Mouse (Mus musculus): ENCODE measurements around the gene Gmppa. TPM values are rescaled to one million over a fixed set of nuclear protein-coding genes. Genes with fewer than 3 reads are reported as not detected.
A peak's percentile ranks its signal among the peaks of the same experiment; 100 is the strongest.

Gene Gmppa
- polyA plus RNA-seq, 1 experiment from 2014 or later = 121 TPM

GRCm38 (mm10) chr1:75487405-75488161 is 51.9 kb downstream of the Gmppa start:
- Histone ChIP-seq H3K36me3 (ENCODE audit: control insufficient read depth, insufficient read depth) (peaks cover 14% of the 10 kb centered on the region), H3K4me2 (replicated peaks; ENCODE audit: low read depth) (peak overlapping the region; percentile 79), H3K4me3 (ENCODE audit: low read depth, low read length) (peak overlapping the region; percentile 43), H3K9ac (ENCODE audit: low read depth, low read length) (no peak overlapping the region), H3K4me1 (replicated peaks; ENCODE audit: control insufficient read depth, insufficient read depth, low read length) (0 out of 2 replicates have a peak, but pooled peaks cover 5% of the 10 kb centered on the region), H3K9me3 (ENCODE audit: control insufficient read depth) (no peaks in the 10 kb centered on the region), H3K27ac (ENCODE audit: low read depth, low read length) (no peak overlapping the region), H3K27me3 (replicated peaks; ENCODE audit: control insufficient read depth, insufficient read depth, low read length) (peaks cover 21% of the 10 kb centered on the region)
- peak; percentile 74 for ATAC-seq
- WGBS = under 1% methylated on average over 62 of the region's 62 CpGs
- peak; percentile 49 for TF ChIP-seq CTCF (IDR thresholded peaks at IDR 0.05; ENCODE audit: low read depth)

DNA sequence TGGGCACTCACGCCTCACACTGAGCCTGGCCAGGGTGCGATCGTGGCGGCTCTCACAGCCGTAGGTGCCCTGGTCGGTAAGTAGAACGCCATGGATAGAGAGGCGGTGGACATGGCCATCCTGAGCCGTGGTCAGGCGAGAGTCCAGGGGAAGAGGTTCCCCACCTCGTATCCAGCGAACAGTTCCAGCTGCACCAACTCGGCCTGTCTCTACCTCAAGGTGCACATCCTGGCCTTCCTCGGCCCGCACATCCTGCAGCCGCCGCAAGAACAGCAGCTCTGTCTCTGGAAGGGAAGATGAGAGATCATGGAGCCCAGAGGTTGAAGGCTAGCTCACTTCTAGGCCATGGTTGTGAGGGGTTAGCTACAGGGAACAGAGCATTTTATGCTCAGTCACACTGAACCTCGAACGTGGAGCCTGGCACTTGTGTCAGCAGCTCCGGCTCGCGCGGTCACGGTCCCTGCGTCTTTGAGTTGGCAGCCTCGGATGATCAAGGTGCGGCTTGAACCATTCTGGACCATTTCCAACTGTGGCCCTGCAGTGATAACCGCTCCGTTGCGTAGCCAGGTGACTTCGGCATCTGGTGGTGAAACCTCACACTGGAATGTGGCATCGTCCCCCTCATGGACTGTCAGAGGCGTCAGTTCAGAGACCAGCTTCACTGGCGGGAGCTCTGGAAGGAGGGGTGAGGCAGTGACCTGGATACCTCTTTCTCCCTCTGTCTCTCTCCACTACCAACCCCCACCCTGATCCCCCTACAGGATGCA is 55.2 kb downstream of the Gmppa start:
- TF ChIP-seq CTCF (IDR thresholded peaks at IDR 0.05; ENCODE audit: low read depth) = no peak
- Histone ChIP-seq H3K4me1 (replicated peaks; ENCODE audit: control insufficient read depth, insufficient read depth, low read length) (0 out of 2 replicates have a peak, but pooled peaks cover 5% of the 10 kb centered on the region), H3K4me2 (replicated peaks; ENCODE audit: low read depth) (no peak overlapping the region), H3K9me3 (ENCODE audit: control insufficient read depth) (no peaks in the 10 kb centered on the region), H3K27ac (ENCODE audit: low read depth, low read length) (no peak overlapping the region), H3K4me3 (ENCODE audit: low read depth, low read length) (no peak overlapping the region), H3K36me3 (ENCODE audit: control insufficient read depth, insufficient read depth) (peaks cover 15% of the 10 kb centered on the region), H3K9ac (ENCODE audit: low read depth, low read length) (no peak overlapping the region), H3K27me3 (replicated peaks; ENCODE audit: control insufficient read depth, insufficient read depth, low read length) (peaks cover 12% of the 10 kb centered on the region)
- WGBS = 89% methylated on average over 34 of the region's 34 CpGs
- no peak for ATAC-seq

GRCm38 (mm10) chr1:75492579-75493170 is 56.9 kb downstream of the Gmppa start:
- H3K4me2 ChIP-seq (replicated peaks; ENCODE audit: low read depth) = no peak overlapping the region
- TF ChIP-seq CTCF (IDR thresholded peaks at IDR 0.05; ENCODE audit: low read depth) = no peak
- H3K4me1 ChIP-seq (replicated peaks; ENCODE audit: control insufficient read depth, insufficient read depth, low read length) = no peaks in the 10 kb centered on the region
- ATAC-seq = no peak
- no peak overlapping the region for H3K4me3 ChIP-seq (ENCODE audit: low read depth, low read length)
- H3K27ac ChIP-seq (ENCODE audit: low read depth, low read length) = no peak overlapping the region
- H3K9me3 ChIP-seq (ENCODE audit: control insufficient read depth) = no peaks in the 10 kb centered on the region
- peaks cover 31% of the 10 kb centered on the region for H3K36me3 ChIP-seq (ENCODE audit: control insufficient read depth, insufficient read depth)
- H3K27me3 ChIP-seq (replicated peaks; ENCODE audit: control insufficient read depth, insufficient read depth, low read length) = no peaks in the 10 kb centered on the region
- H3K9ac ChIP-seq (ENCODE audit: low read depth, low read length) = no peak overlapping the region
- 69% methylated on average over 24 of the region's 24 CpGs for WGBS

Other genes starting within 250 kb of the Gmppa start
- 10.7 and 10.8 TPM in 2 replicates for gene Ankzf1, start 243.8 kb upstream of the Gmppa start, polyA plus RNA-seq (2015; fragmentation: Nextera tagmentation; extraction: Ambion mirVana)
- gene Atg9a, start 243.7 kb upstream of the Gmppa start, polyA plus RNA-seq (2015; fragmentation: Nextera tagmentation; extraction: Ambion mirVana) = 23.5 and 25.2 TPM in 2 replicates
- 3.6 and 3.7 TPM in 2 replicates for gene Glb1l, start 225.1 kb upstream of the Gmppa start, polyA plus RNA-seq (2015; fragmentation: Nextera tagmentation; extraction: Ambion mirVana)
- 50.5 and 54.4 TPM in 2 replicates for gene Stk16, start 225.1 kb upstream of the Gmppa start, polyA plus RNA-seq (2015; fragmentation: Nextera tagmentation; extraction: Ambion mirVana)
- gene Tuba4a, start 216.1 kb upstream of the Gmppa start, polyA plus RNA-seq (2015; fragmentation: Nextera tagmentation; extraction: Ambion mirVana) = 113 and 119 TPM in 2 replicates
- not detected in 2 replicates for gene A630095N17Rik, start 203.8 kb upstream of the Gmppa start, polyA plus RNA-seq (2015; fragmentation: Nextera tagmentation; extraction: Ambion mirVana)
- gene Dnajb2, start 199.5 kb upstream of the Gmppa start, polyA plus RNA-seq (2015; fragmentation: Nextera tagmentation; extraction: Ambion mirVana) = 10.9 and 11.4 TPM in 2 replicates
- gene Ptprn, start 171.4 kb upstream of the Gmppa start, polyA plus RNA-seq (2015; fragmentation: Nextera tagmentation; extraction: Ambion mirVana) = 3.0 TPM in 2 replicates
- gene Resp18, start 157.5 kb upstream of the Gmppa start, polyA plus RNA-seq (2015; fragmentation: Nextera tagmentation; extraction: Ambion mirVana) = 12.9 and 15.9 TPM in 2 replicates
- gene Dnpep, start 117.9 kb upstream of the Gmppa start, polyA plus RNA-seq (2015; fragmentation: Nextera tagmentation; extraction: Ambion mirVana) = 125 and 130 TPM in 2 replicates
- gene Des, start 75.6 kb upstream of the Gmppa start, polyA plus RNA-seq (2015; fragmentation: Nextera tagmentation; extraction: Ambion mirVana) = 233 and 254 TPM in 2 replicates
- 20.1 and 21.3 TPM in 2 replicates for gene Speg, start 60.6 kb upstream of the Gmppa start, polyA plus RNA-seq (2015; fragmentation: Nextera tagmentation; extraction: Ambion mirVana)
- gene Asic4, start 14.5 kb downstream of the Gmppa start, polyA plus RNA-seq (2015; fragmentation: Nextera tagmentation; extraction: Ambion mirVana) = 0.97 and 1.2 TPM in 2 replicates
- 21.8 and 22.3 TPM in 2 replicates for gene Chpf, start 43.4 kb downstream of the Gmppa start, polyA plus RNA-seq (2015; fragmentation: Nextera tagmentation; extraction: Ambion mirVana)
- gene Tmem198, start 43.6 kb downstream of the Gmppa start, polyA plus RNA-seq (2015; fragmentation: Nextera tagmentation; extraction: Ambion mirVana) = 1.3 and 1.6 TPM in 2 replicates
- 17.1 and 17.6 TPM in 2 replicates for gene Obsl1, start 70.5 kb downstream of the Gmppa start, polyA plus RNA-seq (2015; fragmentation: Nextera tagmentation; extraction: Ambion mirVana)
- 3.2 and 3.3 TPM in 2 replicates for gene Inha, start 71.1 kb downstream of the Gmppa start, polyA plus RNA-seq (2015; fragmentation: Nextera tagmentation; extraction: Ambion mirVana)
- gene Stk11ip, start 85.6 kb downstream of the Gmppa start, polyA plus RNA-seq (2015; fragmentation: Nextera tagmentation; extraction: Ambion mirVana) = 9.7 and 11.2 TPM in 2 replicates
- 4.0 and 6.2 TPM in 2 replicates for gene Slc4a3, start 110.3 kb downstream of the Gmppa start, polyA plus RNA-seq (2015; fragmentation: Nextera tagmentation; extraction: Ambion mirVana)

All from intestine, postnatal 0 days (tissue).